Mouse (Mus musculus): Measurements from ENCODE around the gene Brd4.

DNA sequence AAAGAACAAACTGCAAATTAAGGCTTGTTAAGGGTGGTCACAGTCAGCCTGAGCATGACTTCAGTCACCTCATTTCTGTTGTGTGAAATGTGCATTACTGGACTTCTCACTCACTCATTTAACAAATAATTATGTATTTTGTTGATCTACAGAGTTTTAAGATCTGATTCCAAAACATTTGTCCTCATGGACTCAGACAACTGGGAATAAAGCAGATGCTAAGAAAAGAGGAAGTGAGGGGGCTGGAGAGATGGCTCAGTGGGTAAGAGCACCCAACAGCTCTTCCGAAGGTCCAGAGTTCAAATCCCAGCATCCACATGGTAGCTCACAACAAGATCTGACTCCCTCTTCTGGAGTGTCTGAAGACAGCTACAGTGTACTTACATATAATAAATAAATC is 36.9 kb downstream of the Brd4 start:
- TF ChIP-seq CTCF (IDR thresholded peaks at IDR 0.05; ENCODE audit: borderline replicate concordance, extremely low read depth, insufficient read depth, insufficient read length) (no peak), POLR2A (IDR thresholded peaks at IDR 0.05; ENCODE audit: borderline replicate concordance, extremely low read depth, insufficient read depth, insufficient read length, poor library complexity, severe bottlenecking) (no peak)

Data from brain, embryonic 14.5 days (tissue).